Mouse (Mus musculus) induced T-regulatory cell, adult 2 months (primary cell): ENCODE measurements around the gene Trat1.

Source experiments
- DNase-seq: peaks from one replicate; pipeline ENCODE4 v3.0.0-alpha.2; 2012; ENCODE audit warnings: low read depth

Trat1 gene

DNA sequence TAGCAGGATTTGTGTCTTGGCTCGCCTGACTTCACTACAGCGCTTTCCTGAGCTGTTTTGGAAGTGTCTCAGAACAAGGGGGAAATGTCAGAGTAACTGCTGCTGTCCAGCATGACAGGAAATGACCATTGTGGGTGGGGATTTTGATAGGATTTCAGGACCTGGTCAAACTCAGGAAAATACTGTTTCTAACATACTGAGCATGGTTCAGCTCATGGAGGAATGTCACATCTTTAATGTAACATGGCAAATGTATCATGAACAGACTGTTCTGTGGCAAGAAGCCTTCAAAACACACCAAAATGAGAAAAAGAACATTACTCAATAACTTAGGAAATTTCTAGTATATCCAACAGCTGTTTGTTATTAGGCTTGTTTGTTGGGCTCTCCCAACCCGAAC, 52.1 kb downstream of the Trat1 start:
- DNase-seq = no peak

- DNase-seq = no peak
Measured at GRCm38 (mm10) chr16:48716343-48716742, 55.5 kb downstream of the Trat1 start.

DNA sequence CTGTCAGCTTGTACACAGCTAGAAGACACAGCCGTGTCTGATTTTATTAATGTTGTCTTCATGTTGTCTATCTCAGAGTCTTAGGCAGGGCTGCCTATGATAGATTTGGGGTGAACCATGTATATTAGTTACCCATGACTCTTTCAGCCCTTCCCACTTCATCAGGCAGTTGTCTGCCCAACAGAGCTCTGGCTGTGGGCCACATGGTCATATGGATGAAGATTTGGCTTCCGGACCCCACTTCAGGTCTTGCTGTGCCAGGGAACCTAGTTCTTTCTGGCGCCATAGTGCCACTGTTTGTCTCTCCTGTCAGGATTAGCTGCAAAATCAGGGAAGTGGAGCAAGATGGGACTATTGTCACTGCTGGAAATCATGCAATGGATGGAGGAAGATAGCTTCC, 69.9 kb downstream of the Trat1 start:
- no peak for DNase-seq
